Mouse (Mus musculus) brain, embryonic 14.5 days (tissue): ENCODE results near the gene Inafm1.

ENCODE experiments used
- CTCF ChIP-seq: fragments of 200-500 bp; IDR thresholded peaks from 2 replicates; pipeline ENCODE4 v1.5.1; 2012; ENCODE audit warnings: inconsistent platforms, mild to moderate bottlenecking, moderate library complexity, borderline replicate concordance; ENCODE audit not compliant: insufficient read depth, insufficient read length; ENCODE audit errors: extremely low read depth
- POLR2A ChIP-seq: fragments of 200-500 bp; IDR thresholded peaks from 2 replicates; pipeline ENCODE4 v1.6.1; 2012; ENCODE audit warnings: mild to moderate bottlenecking, inconsistent platforms, borderline replicate concordance; ENCODE audit not compliant: poor library complexity, insufficient read depth, insufficient read length, severe bottlenecking; ENCODE audit errors: extremely low read depth

DNA sequence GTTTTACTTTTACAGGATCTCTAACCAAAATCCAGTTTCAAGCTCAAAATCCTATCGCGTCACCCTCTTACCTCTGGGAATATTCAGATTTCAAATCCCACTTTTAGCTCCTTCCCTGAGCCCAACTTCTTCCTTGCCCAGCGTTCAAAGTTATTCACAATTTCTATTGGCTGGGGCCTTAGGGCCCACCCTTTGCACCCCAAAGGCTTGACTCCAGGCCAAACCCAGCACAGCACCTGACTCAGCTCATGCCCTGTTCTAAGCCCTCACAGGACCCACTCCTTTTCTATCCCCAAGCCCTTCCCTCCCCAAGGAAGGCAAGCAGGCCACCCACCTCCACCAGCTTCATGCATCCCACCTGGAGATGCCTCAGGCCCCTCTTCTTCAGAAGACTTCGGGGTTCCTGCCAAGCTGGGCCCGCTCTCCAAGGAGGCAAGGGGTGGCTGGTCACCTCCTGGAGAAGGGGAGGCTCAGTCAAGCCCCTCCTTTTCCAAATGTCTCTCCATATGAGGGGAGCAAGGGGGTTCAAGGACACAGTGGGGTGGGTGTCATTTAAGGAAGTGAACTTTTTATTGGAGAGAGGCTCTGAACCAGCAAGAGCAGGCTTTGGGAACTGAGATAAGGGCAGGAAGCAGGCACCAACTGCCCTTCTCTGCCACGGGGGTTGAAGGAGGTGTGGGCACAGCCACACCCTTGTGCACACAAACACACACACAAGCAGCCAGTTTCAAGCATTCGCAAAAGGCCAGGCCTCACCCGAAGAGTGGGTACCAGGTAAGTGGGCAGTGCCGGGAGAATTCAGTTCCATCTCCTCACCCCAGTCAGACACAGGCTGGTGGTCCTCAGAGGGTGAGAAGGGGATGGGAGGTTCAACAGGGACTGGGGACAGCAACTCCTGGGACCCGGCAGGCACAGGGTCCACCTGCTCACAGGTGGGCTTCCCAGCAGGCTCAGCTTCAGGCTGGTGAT lies 1.8 kb upstream of the Inafm1 start:
- TF ChIP-seq CTCF (no peak), POLR2A (no peak)
